Mouse (Mus musculus): ENCODE data around the gene Lst1. TPM values are rescaled to one million over a fixed set of nuclear protein-coding genes. Genes with fewer than 3 reads are reported as not detected.

Gene Lst1
- polyA plus RNA-seq, 1 experiment: 20.2 TPM

Other genes with a start within 250 kb of the Lst1 start
- gene Hspa1b, start 229.2 kb downstream of the Lst1 start, polyA plus RNA-seq (2012; rRNA removed): 58.3 and 104 TPM in 2 replicates
- gene Gm20481, start 218.5 kb downstream of the Lst1 start, polyA plus RNA-seq (2012; rRNA removed): 0.24 TPM in 1 of 2 replicates, not detected in the other
- 37.0 and 50.4 TPM in 2 replicates for gene Hspa1a, start 216.3 kb downstream of the Lst1 start, polyA plus RNA-seq (2012; rRNA removed)
- gene Hspa1l, start 215.7 kb downstream of the Lst1 start, polyA plus RNA-seq (2012; rRNA removed): 2.4 and 4.4 TPM in 2 replicates
- 36.8 and 54.6 TPM in 2 replicates for gene Lsm2, start 206.6 kb downstream of the Lst1 start, polyA plus RNA-seq (2012; rRNA removed)
- 127 and 175 TPM in 2 replicates for gene Vars, start 187.5 kb downstream of the Lst1 start, polyA plus RNA-seq (2012; rRNA removed)
- gene Vwa7, start 171.9 kb downstream of the Lst1 start, polyA plus RNA-seq (2012; rRNA removed): 1.2 and 1.3 TPM in 2 replicates
- 3.0 and 3.4 TPM in 2 replicates for gene Sapcd1, start 160.4 kb downstream of the Lst1 start, polyA plus RNA-seq (2012; rRNA removed)
- gene Msh5, start 141.7 kb downstream of the Lst1 start, polyA plus RNA-seq (2012; rRNA removed): 4.7 and 5.2 TPM in 2 replicates
- 129 and 133 TPM in 2 replicates for gene Clic1, start 138.5 kb downstream of the Lst1 start, polyA plus RNA-seq (2012; rRNA removed)
- 54.7 and 62.7 TPM in 2 replicates for gene Ddah2, start 129.4 kb downstream of the Lst1 start, polyA plus RNA-seq (2012; rRNA removed)
- gene Ly6g6c, start 123.1 kb downstream of the Lst1 start, polyA plus RNA-seq (2012; rRNA removed): 0.61 and 0.66 TPM in 2 replicates
- gene Mpig6b, start 122.3 kb downstream of the Lst1 start, polyA plus RNA-seq (2012; rRNA removed): 1.5 and 3.3 TPM in 2 replicates
- 19.1 and 23.4 TPM in 2 replicates for gene Ly6g6e, start 111.5 kb downstream of the Lst1 start, polyA plus RNA-seq (2012; rRNA removed)
- gene Ly6g6d, start 110.4 kb downstream of the Lst1 start, polyA plus RNA-seq (2012; rRNA removed): 15.7 and 17.2 TPM in 2 replicates
- gene Ly6g6f, start 102.8 kb downstream of the Lst1 start, polyA plus RNA-seq (2012; rRNA removed): 0.09 TPM in 1 of 2 replicates, not detected in the other
- 211 and 233 TPM in 2 replicates for gene Abhd16a, start 99.2 kb downstream of the Lst1 start, polyA plus RNA-seq (2012; rRNA removed)
- 2,220 and 3,034 TPM in 2 replicates for gene Ly6g5c, start 80.2 kb downstream of the Lst1 start, polyA plus RNA-seq (2012; rRNA removed)
- 1,986 and 2,407 TPM in 2 replicates for gene Ly6g5b, start 73.0 kb downstream of the Lst1 start, polyA plus RNA-seq (2012; rRNA removed)
- gene Gpank1, start 67.0 kb downstream of the Lst1 start, polyA plus RNA-seq (2012; rRNA removed): 9.4 and 10.1 TPM in 2 replicates
- gene Csnk2b, start 66.4 kb downstream of the Lst1 start, polyA plus RNA-seq (2012; rRNA removed): 397 and 504 TPM in 2 replicates
- 6.4 and 7.7 TPM in 2 replicates for gene D17H6S53E, start 62.1 kb downstream of the Lst1 start, polyA plus RNA-seq (2012; rRNA removed)
- gene Apom, start 56.4 kb downstream of the Lst1 start, polyA plus RNA-seq (2012; rRNA removed): 0.11 and 0.49 TPM in 2 replicates
- gene Bag6, start 53.3 kb downstream of the Lst1 start, polyA plus RNA-seq (2012; rRNA removed): 170 and 187 TPM in 2 replicates
- 218 and 257 TPM in 2 replicates for gene Prrc2a, start 23.5 kb downstream of the Lst1 start, polyA plus RNA-seq (2012; rRNA removed)
- gene Aif1, start 12.4 kb downstream of the Lst1 start, polyA plus RNA-seq (2012; rRNA removed): 2.5 and 3.4 TPM in 2 replicates
- gene Ltb, start 6.0 kb upstream of the Lst1 start, polyA plus RNA-seq (2012; rRNA removed): 2.7 and 3.2 TPM in 2 replicates
- 0.82 and 1.3 TPM in 2 replicates for gene Tnf, start 13.6 kb upstream of the Lst1 start, polyA plus RNA-seq (2012; rRNA removed)
- 0.28 TPM in 2 replicates for gene Lta, start 16.9 kb upstream of the Lst1 start, polyA plus RNA-seq (2012; rRNA removed)
- gene Gm16181, start 32.4 kb upstream of the Lst1 start, polyA plus RNA-seq (2012; rRNA removed): 1.2 and 3.1 TPM in 2 replicates
- gene Atp6v1g2, start 45.2 kb upstream of the Lst1 start, polyA plus RNA-seq (2012; rRNA removed): 20.9 and 22.5 TPM in 2 replicates
- 15.7 and 19.9 TPM in 2 replicates for gene Nfkbil1, start 47.4 kb upstream of the Lst1 start, polyA plus RNA-seq (2012; rRNA removed)
- gene Ddx39b, start 53.3 kb upstream of the Lst1 start, polyA plus RNA-seq (2012; rRNA removed): 310 and 321 TPM in 2 replicates
- gene H2-D1, start 74.3 kb upstream of the Lst1 start, polyA plus RNA-seq (2012; rRNA removed): 753 and 887 TPM in 2 replicates
- gene H2-Q1, start 132.0 kb upstream of the Lst1 start, polyA plus RNA-seq (2012; rRNA removed): 0.04 and 0.05 TPM in 2 replicates
- gene H2-Q2, start 153.8 kb upstream of the Lst1 start, polyA plus RNA-seq (2012; rRNA removed): 2.1 and 2.3 TPM in 2 replicates
- 40.4 and 55.1 TPM in 2 replicates for gene H2-Q4, start 191.2 kb upstream of the Lst1 start, polyA plus RNA-seq (2012; rRNA removed)
- 18.6 and 33.9 TPM in 2 replicates for gene H2-Q6, start 236.4 kb upstream of the Lst1 start, polyA plus RNA-seq (2012; rRNA removed)

All from gonadal fat pad, adult 2 months (tissue).